Mouse (Mus musculus) midbrain, embryonic 16.5 days (tissue): Measurements from ENCODE around the gene Cgnl1. TPM values are rescaled to one million over a fixed set of nuclear protein-coding genes. Genes with fewer than 3 reads are reported as not detected.

Source experiments
- ATAC-seq: fragments of 200-750 bp; cut with Nextera tagmentation; 2 replicates; pipeline ENCODE4 v1.8.0; 2017; ENCODE audit warnings: moderate TSS enrichment
- H3K27ac ChIP-seq: fragments of 300-500 bp; sonication (generic); 2 replicates; pipeline ENCODE4 v1.5.1; 2014; ENCODE audit warnings: mild to moderate bottlenecking, low read length, mixed read lengths
- H3K27me3 ChIP-seq: fragments of 300-500 bp; sonication (generic); 2 replicates; pipeline ENCODE4 v1.6.1; 2014; ENCODE audit warnings: low read depth, low read length, mixed read lengths; ENCODE audit not compliant: control insufficient read depth, insufficient read depth
- H3K36me3 ChIP-seq: fragments of 300-500 bp; sonication (generic); 2 replicates; pipeline ENCODE4 v1.6.1; 2014; ENCODE audit warnings: mild to moderate bottlenecking, low read length, moderate library complexity, mixed read lengths; ENCODE audit not compliant: control insufficient read depth, insufficient read depth
- H3K4me1 ChIP-seq: fragments of 300-500 bp; sonication (generic); 2 replicates; pipeline ENCODE4 v1.6.1; 2014; ENCODE audit warnings: mild to moderate bottlenecking, low read length, mixed read lengths; ENCODE audit not compliant: control insufficient read depth, insufficient read depth
- H3K4me2 ChIP-seq: fragments of 300-500 bp; sonication (generic); 2 replicates; pipeline ENCODE4 v1.6.1; 2014; ENCODE audit warnings: mild to moderate bottlenecking, low read length, mixed read lengths
- H3K4me3 ChIP-seq: fragments of 300-500 bp; sonication (generic); 2 replicates; pipeline ENCODE4 v1.5.1; 2014; ENCODE audit warnings: low read depth, mild to moderate bottlenecking, low read length, moderate library complexity, mixed read lengths
- H3K9ac ChIP-seq: fragments of 300-500 bp; sonication (generic); 2 replicates; pipeline ENCODE4 v1.6.1; 2014; ENCODE audit warnings: low read depth, low read length, mixed read lengths
- H3K9me3 ChIP-seq: fragments of 300-500 bp; sonication (generic); replicated peaks from 2 replicates; pipeline ENCODE4 v1.6.1; 2014; ENCODE audit warnings: mild to moderate bottlenecking, low read length, mixed read lengths; ENCODE audit not compliant: control insufficient read depth, poor library complexity, severe bottlenecking
- WGBS: fragments of 180-500 bp; shearing (Covaris S2); extraction: QIAGEN DNeasy Blood & Tissue Kit; methylation state at CpG from one replicate; pipeline ENCODE4 v1.1.7; 2014; 5-methylcytosine and 5-hydroxymethylcytosine counted together
- polyA plus RNA-seq: library from polyadenylated mRNA; unstranded; fragments of >200 nt; fragmentation: Nextera tagmentation; extraction: Ambion mirVana; gene quantifications from 2 replicates; pipeline ENCODE4 v1.2.1, GENCODE M21; 2015

Cgnl1 gene
- polyA plus RNA-seq, 1 experiment from 2014 or later: 4.2 TPM

DNA sequence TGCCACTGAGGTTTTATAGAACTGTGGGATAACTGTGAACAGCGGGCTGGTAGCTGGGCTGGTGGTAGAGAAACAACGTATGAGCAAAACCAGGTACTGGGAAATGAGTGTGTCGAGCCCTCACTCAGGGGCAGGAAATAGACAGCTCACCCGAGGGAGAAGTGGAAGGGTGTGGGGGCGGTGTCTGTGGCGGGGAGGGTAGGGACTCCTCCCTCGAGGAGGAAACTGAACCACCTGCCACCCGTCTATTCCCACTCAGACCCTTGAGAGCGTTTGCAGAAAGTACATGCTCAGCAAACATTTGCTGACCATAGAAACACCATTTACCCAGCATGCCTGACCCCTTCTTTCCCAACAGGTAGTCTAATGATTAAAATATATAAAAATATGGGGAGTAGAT is 2.2 kb upstream of the Cgnl1 start:
- Histone ChIP-seq H3K4me2 (no peak overlapping the region), H3K36me3 (no peaks in the 10 kb centered on the region), H3K27me3 (peaks cover 19% of the 10 kb centered on the region), H3K4me1 (peaks cover 10% of the 10 kb centered on the region; the same call in 1 of the 2 replicates), H3K27ac (no peak overlapping the region), H3K9me3 (no peaks in the 10 kb centered on the region), H3K4me3 (no peak overlapping the region), H3K9ac (no peak overlapping the region)
- no peak for ATAC-seq
- 81% methylated on average over 9 of the region's 9 CpGs for WGBS

DNA sequence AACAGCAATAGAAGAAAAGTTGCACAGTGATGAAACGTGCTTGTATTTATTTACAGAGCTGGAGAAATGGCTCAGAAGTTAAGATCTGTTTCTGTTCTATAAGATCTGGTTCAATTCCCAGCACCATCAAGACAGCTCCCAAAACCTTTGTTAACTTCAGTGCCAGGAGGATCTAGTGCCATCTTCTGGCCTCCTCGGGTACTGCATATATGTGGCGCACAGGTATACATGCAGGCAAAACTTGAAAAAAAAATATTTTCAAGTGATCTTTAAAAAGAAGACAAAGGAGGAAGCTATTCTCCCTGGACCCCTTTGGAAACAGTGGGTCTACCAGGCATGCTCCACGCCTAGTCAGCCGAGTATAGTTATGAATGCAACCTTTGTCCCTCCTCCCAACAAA is 936 bp upstream of the Cgnl1 start:
- Histone ChIP-seq H3K36me3 (no peaks in the 10 kb centered on the region), H3K9me3 (no peaks in the 10 kb centered on the region), H3K4me3 (no peak overlapping the region), H3K27me3 (peaks cover 19% of the 10 kb centered on the region), H3K4me1 (peaks cover 10% of the 10 kb centered on the region; the same call in 1 of the 2 replicates), H3K27ac (no peak overlapping the region), H3K9ac (no peak overlapping the region), H3K4me2 (no peak overlapping the region)
- no peak for ATAC-seq
- 77% methylated on average over 5 of the region's 5 CpGs for WGBS

DNA sequence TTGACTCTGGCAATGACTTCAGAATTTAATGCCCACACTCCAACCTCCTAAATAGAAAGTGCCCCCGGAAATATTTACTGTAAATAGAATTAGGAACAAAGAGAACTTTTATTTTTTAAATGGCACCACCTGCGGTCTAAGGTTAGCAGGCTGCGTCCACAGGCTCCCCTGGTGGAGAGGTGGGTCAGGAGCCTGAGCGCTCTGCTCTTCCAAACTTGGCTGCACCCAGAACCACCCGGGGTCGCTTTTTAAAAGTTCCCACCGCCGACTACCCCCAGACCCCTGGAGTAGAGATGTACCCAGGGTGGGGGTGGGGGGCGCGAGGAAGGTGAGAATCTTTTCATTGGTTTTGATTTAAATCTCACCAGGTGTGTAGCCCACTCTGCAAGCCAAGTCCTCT is 918 bp downstream of the Cgnl1 start:
- Histone ChIP-seq H3K4me1 (peaks cover 10% of the 10 kb centered on the region; the same call in 1 of the 2 replicates), H3K27me3 (peaks cover 21% of the 10 kb centered on the region), H3K4me3 (peak overlapping the region; percentile 60), H3K4me2 (peak overlapping the region; percentile 94), H3K36me3 (no peaks in the 10 kb centered on the region), H3K9me3 (no peaks in the 10 kb centered on the region), H3K9ac (no peak overlapping the region; the same call in 1 of the 2 replicates), H3K27ac (no peak overlapping the region)
- WGBS: 4% methylated on average over 10 of the region's 10 CpGs
- no peak for ATAC-seq

DNA sequence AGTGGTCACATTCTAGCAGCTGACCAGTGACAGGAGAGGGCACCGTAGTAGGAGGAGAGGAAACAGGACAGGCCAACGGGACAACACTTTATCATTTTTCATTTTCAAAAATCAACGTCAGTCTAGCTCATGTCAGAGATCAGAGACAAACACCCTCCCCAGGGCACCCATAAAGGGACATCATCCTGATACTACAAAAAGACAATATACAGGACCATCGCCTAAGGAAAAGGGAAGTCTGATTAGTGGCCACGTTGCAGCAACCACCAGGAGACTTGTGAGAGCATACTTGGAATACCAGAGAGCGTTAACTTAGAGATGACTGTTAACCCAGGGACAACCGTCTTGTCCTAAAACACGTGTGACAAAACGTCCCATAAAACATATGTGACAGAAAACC is 1.7 kb downstream of the Cgnl1 start:
- no peak overlapping the region for H3K9ac ChIP-seq
- 38% methylated on average over 9 of the region's 9 CpGs for WGBS
- H3K9me3 ChIP-seq: no peaks in the 10 kb centered on the region
- no peak for ATAC-seq
- H3K27ac ChIP-seq: no peak overlapping the region
- no peak overlapping the region for H3K4me3 ChIP-seq
- H3K27me3 ChIP-seq: peaks cover 26% of the 10 kb centered on the region
- no peak overlapping the region for H3K4me2 ChIP-seq
- peaks cover 10% of the 10 kb centered on the region; the same call in 1 of the 2 replicates for H3K4me1 ChIP-seq
- H3K36me3 ChIP-seq: no peaks in the 10 kb centered on the region

DNA sequence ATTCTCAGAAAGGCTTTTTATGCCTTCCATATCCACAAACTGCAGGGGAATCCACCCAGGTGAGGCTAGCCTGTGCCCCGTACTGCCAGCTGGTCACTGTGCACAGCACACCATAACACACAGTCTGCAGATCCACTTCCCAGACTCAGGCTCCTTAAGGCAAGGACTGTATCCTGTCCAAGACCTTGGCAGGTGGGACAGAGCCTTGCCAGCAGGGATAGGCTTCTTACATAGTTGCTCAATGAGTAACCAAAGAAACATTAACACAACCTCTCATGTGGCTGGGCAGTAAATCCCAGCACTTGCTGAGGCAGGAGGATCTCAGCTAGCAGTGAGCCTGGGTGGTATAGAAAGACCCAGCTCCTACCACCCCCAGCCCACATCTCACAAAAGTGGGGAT is 3.3 kb downstream of the Cgnl1 start:
- H3K27me3 ChIP-seq: peaks cover 26% of the 10 kb centered on the region
- H3K4me2 ChIP-seq: no peak overlapping the region
- ATAC-seq: no peak
- no peak overlapping the region for H3K9ac ChIP-seq
- no peaks in the 10 kb centered on the region for H3K9me3 ChIP-seq
- H3K4me1 ChIP-seq: peaks cover 10% of the 10 kb centered on the region; the same call in 1 of the 2 replicates
- WGBS: 88% methylated on average over 1 of the region's 1 CpGs
- no peak overlapping the region for H3K27ac ChIP-seq
- no peaks in the 10 kb centered on the region for H3K36me3 ChIP-seq
- H3K4me3 ChIP-seq: no peak overlapping the region

DNA sequence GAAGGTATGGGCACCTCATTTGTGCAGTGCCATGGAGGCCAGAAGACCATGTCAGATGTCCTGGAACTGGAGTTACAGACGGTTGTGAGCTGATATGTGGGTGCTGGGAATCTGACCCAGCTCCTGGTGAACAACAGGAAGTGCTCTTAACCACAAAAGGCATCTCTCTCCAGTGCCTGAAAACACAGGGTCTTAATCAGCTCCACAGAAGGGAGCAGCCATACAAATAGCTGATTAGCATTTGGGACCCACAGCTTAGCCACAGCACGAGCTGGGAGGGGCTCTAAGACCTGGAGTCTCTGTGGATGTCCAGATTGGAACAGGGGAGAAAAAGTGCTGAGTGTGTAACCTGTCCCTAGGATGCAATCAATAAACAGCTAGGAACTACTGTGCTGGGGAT is 4.5 kb downstream of the Cgnl1 start:
- Histone ChIP-seq H3K9me3 (no peaks in the 10 kb centered on the region), H3K4me3 (no peak overlapping the region), H3K4me2 (no peak overlapping the region), H3K27ac (no peak overlapping the region), H3K4me1 (peaks cover 10% of the 10 kb centered on the region; the same call in 1 of the 2 replicates), H3K27me3 (peaks cover 26% of the 10 kb centered on the region), H3K9ac (no peak overlapping the region), H3K36me3 (no peaks in the 10 kb centered on the region)
- 44% methylated on average over 2 of the region's 2 CpGs for WGBS
- no peak for ATAC-seq

DNA sequence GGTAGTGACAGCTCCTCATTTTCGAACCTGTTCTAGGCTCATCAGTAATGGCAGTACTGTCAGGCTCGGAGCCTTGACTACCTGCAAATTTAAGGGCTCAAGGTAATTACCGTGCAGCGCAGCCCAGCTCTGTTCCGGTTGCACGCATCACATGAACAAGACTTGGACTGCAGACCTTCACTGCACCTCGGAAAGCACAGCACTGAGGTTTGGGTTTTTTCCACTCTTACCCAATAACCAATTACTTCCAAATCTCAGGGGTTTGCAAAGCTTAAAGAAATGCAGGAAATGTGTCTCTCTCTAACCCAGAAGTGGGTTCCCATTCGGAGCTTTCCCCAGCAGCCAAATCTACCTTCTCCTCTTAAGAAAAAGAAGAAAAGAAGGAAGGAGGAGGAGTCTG is 5.1 kb downstream of the Cgnl1 start:
- H3K36me3 ChIP-seq: no peaks in the 10 kb centered on the region
- peaks cover 9% of the 10 kb centered on the region; the same call in 1 of the 2 replicates for H3K4me1 ChIP-seq
- ATAC-seq: no peak
- H3K27me3 ChIP-seq: peaks cover 23% of the 10 kb centered on the region
- no peak overlapping the region for H3K27ac ChIP-seq
- no peak overlapping the region for H3K4me2 ChIP-seq
- 67% methylated on average over 8 of the region's 8 CpGs for whole genome bisulfite sequencing
- no peak overlapping the region for H3K9ac ChIP-seq
- H3K9me3 ChIP-seq: no peaks in the 10 kb centered on the region
- H3K4me3 ChIP-seq: no peak overlapping the region

DNA sequence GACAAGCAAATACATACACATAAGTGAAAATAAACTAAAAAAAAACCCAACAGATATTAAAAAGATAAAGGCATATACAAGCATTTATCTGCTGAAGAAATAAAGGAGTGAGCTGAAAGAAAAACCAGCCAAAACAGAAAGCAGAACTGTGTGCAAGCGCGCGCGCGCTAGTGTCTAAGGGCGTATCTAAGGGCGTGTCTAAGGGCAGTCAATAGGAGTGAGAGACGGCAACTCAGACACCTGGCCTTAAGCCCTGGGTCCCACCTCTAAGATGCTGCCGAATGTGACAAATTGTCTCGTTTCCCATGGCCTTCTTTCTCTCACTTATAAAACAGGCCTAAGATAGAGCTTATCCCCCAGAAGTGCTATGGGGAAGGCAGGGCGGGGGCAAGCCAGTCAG is 6.9 kb downstream of the Cgnl1 start:
- Histone ChIP-seq H3K4me1 (peaks cover 11% of the 10 kb centered on the region), H3K27ac (no peak overlapping the region), H3K36me3 (no peaks in the 10 kb centered on the region), H3K4me2 (no peak overlapping the region), H3K27me3 (peaks cover 13% of the 10 kb centered on the region), H3K9me3 (no peaks in the 10 kb centered on the region), H3K9ac (no peak overlapping the region), H3K4me3 (no peak overlapping the region)
- ATAC-seq: no peak
- 49% methylated on average over 11 of the region's 11 CpGs for WGBS

DNA sequence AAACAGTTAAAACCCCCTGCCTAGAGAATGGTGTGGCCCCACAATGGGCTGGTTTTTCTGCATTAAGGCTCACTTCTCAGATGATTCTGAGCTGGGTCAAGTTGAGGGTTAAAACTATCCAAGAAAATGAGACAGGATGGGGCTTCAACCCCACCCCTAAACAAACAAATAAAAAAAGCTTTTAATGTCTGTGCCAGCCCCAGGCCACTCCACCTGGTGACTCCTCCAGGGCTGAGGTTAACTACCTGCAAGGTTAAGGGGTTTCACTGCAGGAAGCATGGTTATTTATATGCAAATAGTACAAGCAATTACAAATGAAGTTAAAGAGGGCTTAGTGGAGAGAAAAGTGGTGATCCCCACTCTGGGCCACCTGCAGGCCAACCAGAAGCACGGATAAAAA is 8.1 kb downstream of the Cgnl1 start:
- WGBS: 6% methylated on average over 1 of the region's 1 CpGs
- no peaks in the 10 kb centered on the region for H3K9me3 ChIP-seq
- ATAC-seq: no peak
- no peak overlapping the region for H3K9ac ChIP-seq
- H3K36me3 ChIP-seq: no peaks in the 10 kb centered on the region
- H3K27ac ChIP-seq: no peak overlapping the region
- peaks cover 13% of the 10 kb centered on the region for H3K27me3 ChIP-seq
- no peak overlapping the region for H3K4me3 ChIP-seq
- H3K4me2 ChIP-seq: no peak overlapping the region
- H3K4me1 ChIP-seq: peaks cover 11% of the 10 kb centered on the region
